Mouse (Mus musculus): ENCODE data around the gene Timp3. TPM values are rescaled to one million over a fixed set of nuclear protein-coding genes. Genes with fewer than 3 reads are reported as not detected.

Timp3 gene
- 10 to 100 TPM; 55.3 to 63.8 TPM for total RNA-seq (2021)

DNA sequence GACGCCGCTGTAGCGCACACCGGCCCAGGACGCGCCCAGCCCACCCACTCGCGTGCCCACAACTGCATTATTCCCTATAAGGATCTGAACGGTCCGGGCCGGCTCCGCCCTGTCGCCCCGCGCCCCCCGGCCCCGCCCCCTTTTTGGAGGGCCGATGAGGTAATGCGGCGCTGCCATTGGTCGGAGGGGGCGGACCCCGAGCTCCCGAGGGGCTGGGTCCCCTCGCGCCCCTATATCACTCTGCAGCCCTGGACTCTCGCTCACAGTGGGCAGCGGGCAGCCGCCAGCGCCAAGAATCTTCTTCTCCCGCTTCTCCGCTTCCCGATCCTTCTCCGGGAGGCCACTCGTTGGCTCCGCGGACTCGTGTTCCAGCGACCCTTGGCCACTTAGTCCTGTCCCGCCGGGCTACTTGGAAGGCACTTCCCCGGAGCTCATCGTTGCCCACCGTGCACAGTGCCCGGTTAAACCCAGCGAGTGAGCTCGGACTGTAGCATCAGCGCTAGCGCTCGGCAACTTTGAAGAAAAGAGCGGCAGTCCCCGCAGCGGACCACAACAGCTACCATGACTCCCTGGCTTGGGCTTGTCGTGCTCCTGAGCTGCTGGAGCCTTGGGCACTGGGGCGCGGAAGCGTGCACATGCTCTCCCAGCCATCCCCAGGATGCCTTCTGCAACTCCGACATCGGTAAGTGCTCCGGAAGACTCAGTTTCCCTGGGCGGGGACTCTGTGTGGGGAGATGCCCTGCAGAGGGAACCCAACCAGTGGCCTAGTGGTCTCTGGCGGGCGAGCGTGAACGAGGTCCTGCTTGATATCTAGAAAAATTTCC lies at the start of gene Timp3:
Timp3 (plus strand) TSS at position 80 of the 824 bp plus-strand sequence.
- peak; percentile 25 to 34 for DNase-seq (ENCODE audit: low spot score in 2 of 2)
- intact Hi-C loops (cut with DNase I): no loop called here

DNA sequence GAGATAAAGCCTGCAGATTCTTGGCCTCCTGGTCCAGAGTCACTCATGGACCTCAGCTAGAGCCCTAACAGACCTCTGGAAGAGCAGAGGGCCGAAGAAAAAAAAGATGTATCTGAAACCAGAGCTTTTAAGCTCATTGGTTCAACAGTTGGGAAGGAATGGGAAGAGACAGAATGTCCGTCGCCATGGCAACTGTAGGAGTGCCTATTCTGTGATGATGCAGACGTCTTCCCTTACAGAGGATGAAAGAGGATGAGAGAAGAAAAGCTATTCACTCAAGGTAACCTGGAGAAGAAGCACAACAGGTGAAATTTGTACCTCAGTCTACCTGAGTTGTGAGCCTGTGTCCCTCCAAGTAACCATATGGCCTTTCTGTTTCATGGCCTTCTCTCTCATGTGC lies 44.0 kb upstream of the Timp3 start:
- peak; percentile 62 to 72 for DNase-seq (ENCODE audit: low spot score in 2 of 2)
- intact Hi-C loops (cut with DNase I): no loop called here

DNA sequence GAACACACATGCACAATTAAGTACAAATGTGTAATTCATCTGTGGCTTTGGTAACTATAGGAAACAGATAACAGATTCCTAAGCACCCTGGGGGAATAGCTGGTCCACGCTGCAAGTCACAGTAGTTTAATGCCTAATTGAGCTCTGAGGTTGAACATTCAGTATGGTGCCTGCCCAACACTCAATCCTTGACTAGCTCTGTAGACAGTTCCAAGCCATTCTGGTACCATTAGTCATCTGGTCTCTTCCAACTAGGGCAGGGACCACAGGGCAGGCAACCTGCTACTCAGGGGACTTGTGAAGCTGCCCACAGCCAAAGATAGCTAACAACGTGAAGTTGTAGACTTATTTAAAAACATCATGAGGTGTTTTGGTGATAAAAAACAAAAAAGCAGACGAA lies 43.1 kb upstream of the Timp3 start:
- no peak for DNase-seq (ENCODE audit: low spot score in 2 of 2)
- intact Hi-C loops (cut with DNase I): no loop called here

DNA sequence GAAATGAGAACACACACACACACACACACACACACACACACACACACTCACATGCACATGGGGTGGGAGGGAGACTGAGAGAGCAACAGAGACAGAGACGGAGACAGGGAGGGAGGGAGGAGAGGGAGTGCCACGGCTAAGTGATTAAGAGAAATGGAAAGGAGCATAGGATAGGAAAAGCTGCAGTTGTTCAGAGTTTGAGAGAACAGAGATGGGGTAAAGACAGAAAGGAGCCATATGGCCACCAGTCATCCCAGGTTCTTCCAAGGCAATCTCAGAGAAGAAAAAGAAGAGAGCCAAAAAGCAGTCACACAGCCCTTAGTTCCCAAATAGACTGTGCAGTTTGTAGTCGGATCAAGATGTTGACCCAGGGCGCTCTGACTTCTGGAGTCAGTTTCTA lies 42.1 kb upstream of the Timp3 start:
- DNase-seq (ENCODE audit: low spot score in 2 of 2): peak in 1 of 2 experiments; percentile 19
- intact Hi-C loops (cut with DNase I): no loop called here

DNA sequence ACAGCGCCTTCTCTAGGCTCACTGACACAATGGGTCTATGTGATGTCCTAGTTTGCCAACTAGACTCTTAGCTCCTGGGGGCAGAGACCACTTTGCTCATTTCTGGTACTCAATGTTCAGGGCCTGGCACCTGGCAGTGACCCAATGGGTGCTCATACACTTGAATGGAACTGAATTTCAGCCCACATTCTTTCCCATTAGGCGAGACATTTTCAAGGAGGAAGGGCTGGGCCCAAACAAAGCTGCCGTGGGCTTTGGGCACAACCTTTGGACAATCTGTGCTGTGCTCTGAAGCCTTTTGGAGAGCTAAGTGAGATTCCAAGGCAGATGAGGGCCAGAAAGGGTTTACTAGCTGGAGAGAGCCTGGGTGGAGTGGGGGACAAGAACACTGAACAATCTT lies 41.2 kb upstream of the Timp3 start:
- intact Hi-C loops (cut with DNase I): no loop called here
- no peak for DNase-seq (ENCODE audit: low spot score in 2 of 2)

DNA sequence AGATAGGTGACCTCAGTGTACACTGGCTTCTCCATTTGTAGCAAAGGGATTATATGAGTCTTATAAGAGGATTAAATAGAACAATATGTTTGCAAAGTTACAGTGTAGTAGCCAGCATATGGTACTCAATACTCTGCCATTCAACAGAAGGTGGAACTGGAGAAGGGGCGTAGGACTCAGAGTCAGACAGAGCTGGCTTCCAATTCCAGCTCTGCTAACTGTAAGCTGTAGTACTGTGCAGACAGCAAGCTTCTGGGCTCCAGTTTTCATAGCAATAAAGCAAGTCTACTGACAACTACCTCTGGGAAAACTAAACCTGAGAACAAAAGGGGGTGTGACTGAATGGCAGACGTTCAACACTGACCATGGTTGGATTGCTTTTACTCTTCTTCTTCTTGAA lies 38.4 kb upstream of the Timp3 start:
- no peak for DNase-seq (ENCODE audit: low spot score in 2 of 2)
- intact Hi-C loops (cut with DNase I): no loop called here

DNA sequence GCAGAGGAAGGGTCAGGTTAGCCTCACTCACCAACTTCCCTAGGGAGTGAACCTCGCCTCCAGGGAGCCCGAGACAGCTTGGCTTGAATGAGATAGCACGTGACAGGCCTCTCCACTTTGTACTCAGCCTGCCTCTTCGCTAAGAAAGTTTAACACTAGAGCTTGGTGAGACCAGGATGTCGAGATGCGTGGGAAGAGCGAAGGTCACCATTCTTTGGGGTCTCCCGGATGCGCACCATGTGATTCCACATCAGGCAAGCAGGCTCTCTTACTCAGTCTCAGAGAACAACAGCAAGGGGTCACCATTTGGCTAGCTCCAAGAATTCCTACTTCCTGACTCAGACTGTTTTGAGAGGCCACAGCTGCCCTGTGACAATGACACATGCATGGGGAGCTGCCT lies 35.6 kb upstream of the Timp3 start:
- DNase-seq (ENCODE audit: low spot score in 2 of 2): no peak
- intact Hi-C loops (cut with DNase I): no loop called here

DNA sequence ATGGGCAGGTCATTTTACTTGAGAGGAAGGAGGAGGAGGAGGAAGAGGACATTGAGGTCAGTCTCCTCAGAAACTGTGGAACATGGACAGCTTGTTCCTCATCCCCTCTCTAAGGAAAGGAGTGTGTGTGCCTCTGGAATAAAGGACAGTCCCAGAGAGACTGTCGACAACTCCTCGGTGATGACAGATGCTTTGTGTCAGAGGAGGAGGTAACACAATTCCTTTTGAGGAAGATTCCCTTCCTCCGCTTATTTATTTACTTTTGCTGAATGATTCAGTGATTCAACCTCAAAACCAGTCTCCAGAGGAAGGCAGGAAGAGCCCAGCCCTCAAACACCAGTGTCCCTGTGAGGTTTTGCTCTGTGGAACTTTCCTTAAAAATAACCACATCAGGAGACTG lies 29.9 kb upstream of the Timp3 start:
- intact Hi-C loops (cut with DNase I): no loop called here
- DNase-seq (ENCODE audit: low spot score in 2 of 2): no peak

DNA sequence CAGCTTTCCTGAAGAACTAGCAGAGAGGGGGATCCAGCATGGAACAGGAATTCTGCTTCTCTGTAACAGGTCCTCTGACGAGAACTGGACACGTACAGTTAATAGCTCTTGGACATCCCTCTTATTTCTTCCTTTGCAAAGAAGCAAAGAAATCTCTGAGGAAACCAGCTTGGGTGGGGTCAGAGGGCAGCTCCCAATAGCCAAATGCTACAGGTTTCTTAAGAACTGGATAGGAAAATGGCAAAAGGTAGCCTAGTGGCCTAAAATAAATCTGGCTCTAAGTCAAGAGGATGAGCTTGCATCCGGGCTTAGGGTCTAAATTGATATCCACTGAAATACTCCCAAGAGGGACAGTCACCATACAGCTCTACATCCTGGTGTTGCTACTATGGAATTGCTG lies 27.3 kb upstream of the Timp3 start:
- DNase-seq (ENCODE audit: low spot score in 2 of 2): no peak
- intact Hi-C loops (cut with DNase I): no loop called here

DNA sequence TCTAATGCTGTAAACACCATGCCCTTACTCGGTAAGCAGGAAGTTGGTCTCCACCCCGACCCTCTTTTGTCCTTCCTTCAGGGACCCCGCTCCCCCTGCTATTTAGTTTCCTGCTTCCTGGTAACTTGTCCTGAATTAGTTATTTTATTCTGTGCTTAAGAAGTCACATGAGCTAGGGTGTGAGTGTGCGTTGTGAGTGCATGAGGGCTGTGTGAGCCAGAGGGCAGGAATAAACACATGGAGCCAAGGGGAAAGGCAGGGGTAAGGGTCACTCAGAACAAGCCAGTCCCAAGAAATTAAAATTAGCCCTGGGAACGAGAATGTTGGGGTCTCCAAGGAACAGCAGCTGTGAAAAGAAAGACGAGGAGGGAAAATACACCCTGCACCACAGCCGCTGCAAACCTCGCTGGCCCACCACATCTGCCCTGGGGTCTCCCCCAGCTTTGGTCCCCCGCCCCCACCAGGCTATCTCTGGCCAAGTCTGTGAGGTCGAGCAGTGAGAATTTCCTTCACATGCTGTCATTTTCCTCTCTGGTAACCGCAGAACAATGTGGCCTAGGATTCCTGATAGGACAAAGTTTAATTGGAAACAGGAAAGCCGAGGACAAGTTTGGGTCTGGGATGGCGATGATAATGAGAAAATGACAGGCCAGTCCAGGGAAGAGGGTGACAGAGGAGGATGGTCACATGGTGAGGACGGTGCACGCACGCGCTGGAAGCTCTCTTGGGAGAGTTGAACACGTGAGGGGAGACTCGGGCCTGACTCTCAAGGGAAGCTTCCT lies 26.6 kb upstream of the Timp3 start:
- intact Hi-C loops (cut with DNase I): no loop called here
- DNase-seq (ENCODE audit: low spot score in 2 of 2): no peak

DNA sequence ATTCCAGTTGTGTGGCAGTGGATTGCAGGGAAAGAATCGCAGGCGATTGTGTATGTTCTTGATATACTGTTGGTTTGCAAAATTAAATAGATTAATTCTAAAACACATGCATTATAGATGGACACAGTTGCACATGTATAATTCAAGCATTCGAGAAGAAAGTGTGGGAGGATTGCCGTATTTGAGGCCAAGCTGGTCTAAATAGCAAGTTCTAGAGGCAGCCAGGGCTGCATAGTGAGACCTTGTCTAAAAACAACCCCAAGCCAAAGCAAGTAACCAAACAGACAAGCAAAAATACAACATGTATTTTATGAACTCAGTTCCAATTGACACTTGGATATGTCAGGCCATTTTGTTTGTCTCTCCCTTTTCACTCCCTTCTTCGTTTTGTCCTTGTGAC lies 24.6 kb upstream of the Timp3 start:
- intact Hi-C loops (cut with DNase I): no loop called here
- DNase-seq (ENCODE audit: low spot score in 2 of 2): peak in 1 of 2 experiments; percentile 26

DNA sequence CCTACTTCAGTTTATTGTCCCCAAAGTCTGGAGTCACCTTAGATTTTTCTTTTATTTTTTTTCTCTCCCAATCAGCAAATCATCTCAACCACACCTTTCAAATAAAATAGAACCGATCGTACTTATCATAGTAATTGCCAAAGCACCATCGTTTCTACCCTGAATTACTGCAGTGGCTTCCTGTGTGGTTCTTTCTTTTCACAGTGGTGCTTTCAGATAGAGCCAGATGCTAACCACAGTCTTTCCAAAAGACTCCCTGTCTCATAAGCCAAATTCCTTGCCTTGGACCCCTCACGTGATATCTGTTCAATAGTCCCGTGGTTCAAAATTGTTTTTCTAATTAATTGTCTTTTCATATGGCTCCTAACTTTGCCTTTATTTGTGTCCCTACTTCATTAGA lies 22.8 kb upstream of the Timp3 start:
- intact Hi-C loops (cut with DNase I): no loop called here
- no peak for DNase-seq (ENCODE audit: low spot score in 2 of 2)

DNA sequence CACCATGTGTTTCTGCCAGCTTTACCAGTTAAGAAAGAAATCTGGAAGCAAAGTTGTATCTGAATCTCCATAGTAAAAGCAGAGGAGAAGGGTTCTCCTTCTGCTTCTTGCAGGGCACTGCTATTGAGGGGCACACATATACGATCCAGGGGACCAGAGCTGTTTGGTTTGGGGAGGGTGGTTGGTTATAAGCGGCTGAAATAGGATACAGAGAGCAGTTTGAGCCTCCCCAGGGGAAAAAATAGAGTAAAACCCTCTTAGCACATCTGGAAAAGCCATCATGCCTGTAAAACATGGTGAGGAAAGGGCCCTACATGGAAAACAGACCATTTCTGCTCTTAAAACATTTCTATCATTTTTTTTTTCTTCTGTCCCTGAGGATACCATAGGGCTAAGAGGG lies 21.7 kb upstream of the Timp3 start:
- DNase-seq (ENCODE audit: low spot score in 2 of 2): no peak
- intact Hi-C loops (cut with DNase I): no loop called here

DNA sequence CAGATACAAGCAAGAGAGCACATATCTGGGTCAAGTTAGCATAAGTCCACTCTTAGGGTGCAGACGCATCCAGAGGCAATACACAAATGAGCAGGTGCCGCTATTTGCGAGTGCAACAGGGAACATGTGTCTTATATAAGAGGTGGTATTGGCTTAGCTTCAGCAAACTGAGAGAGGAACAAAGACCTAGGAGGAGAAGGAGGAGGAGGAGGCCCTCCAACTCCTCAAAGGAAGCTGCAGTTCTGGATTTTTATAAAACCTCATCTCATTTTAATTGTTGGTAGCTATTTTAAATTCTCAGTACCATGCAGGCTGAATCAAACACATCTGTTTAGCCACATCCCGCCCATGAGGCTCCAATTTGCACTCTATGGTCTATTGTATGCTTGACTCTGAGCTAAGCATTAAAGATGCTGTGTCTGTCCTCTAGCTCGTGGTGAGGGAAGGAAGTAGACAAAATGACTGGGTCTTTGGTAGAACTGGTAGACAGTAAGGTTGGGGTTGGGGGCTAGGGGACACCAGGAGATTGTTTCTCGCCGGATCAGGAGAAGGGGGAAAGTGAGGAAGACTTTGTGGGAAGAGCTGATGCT lies 20.5 kb upstream of the Timp3 start:
- intact Hi-C loops (cut with DNase I): no loop called here
- DNase-seq (ENCODE audit: low spot score in 2 of 2): peak; percentile 28 to 54

DNA sequence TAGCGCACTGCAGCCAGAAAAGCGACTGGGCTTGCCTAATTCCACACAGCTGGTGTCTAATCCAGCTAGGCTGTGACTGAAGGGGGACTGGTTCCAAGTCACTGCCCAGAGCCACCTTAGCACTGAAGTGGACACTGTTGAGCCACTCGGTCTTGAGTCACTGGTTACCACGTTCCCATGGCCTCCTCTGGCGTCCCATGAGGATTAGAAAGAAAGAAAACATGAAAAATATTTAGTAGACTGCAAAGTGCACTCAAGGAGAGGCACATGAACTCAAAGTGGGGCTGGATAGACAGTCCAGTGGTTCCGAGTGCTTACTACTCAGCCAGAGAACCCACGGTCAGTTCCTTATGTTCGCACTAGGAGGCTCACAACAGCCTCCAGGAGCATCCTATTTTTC lies 18.9 kb upstream of the Timp3 start:
- DNase-seq (ENCODE audit: low spot score in 2 of 2): no peak
- intact Hi-C loops (cut with DNase I): no loop called here

DNA sequence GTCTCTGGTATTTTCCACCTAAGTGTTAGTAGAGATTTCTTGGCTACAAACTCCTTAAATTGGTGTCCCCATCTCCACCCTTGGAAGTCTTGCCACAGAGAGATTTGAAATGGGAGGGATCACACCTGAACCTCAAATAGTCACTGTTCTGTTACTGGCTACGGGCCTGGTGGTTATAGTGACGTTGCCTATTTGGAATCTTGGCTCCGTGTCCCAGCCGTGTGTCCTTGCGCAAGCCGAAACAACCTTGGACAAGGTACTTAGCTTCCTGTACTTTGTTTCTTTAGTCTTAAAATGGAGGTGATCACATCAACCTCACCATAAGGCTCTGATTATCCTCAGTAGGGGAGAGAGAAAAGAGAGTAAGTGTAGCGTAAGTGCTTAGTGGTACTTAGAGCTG lies 13.7 kb upstream of the Timp3 start:
- intact Hi-C loops (cut with DNase I): no loop called here
- DNase-seq (ENCODE audit: low spot score in 2 of 2): no peak

DNA sequence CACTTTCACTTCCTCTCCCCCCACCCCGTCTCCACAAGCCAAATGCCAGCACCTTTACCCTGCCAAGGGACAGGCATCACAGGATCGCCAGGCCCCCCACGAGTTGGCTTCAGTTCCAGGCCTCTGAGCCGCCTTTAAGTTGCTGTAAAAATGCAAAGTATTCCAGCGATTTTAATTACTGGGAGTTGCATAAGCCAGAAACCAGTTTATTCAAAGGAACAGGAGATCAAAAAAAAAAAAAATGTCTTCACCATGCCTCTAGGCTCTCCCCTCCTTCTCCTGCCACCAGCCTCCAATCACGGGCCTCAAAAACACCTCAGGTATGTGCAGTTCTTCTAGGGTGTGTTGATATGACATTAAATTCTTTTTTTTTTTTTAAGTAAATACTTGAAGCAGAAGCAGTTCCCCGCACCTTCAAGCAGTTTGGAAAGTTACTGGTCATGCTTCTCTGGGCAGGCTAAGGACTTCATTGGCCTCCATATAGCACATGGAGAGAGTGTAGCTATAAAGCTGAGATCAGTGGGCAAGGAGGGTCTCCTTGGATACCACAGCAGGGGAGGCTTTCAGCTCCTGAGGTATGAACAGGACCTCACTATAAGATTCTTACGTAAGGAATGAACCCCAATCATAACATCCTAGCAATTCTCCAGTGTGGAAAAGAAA lies 9.9 kb upstream of the Timp3 start:
- intact Hi-C loops (cut with DNase I): no loop called here
- no peak for DNase-seq (ENCODE audit: low spot score in 2 of 2)

DNA sequence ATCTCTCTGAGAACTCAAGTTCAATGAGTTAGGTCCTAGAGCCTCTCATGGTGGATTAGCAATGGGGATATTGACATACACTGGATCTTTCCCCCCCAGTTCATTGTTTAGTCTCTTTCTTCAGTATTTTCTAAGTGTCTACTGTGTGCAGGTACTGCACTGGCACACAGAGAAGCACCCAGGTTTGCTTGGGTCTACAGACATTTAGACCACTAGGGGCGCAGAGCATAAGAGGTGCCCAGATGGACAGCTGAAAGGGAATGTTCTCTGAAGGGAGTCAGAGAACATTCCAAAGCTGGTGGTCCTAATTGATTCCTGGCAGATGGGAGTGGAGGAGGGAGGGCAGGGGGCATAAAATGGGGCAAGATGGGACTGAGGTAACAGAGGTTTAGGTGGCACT lies 6.3 kb upstream of the Timp3 start:
- intact Hi-C loops (cut with DNase I): no loop called here
- no peak for DNase-seq (ENCODE audit: low spot score in 2 of 2)

DNA sequence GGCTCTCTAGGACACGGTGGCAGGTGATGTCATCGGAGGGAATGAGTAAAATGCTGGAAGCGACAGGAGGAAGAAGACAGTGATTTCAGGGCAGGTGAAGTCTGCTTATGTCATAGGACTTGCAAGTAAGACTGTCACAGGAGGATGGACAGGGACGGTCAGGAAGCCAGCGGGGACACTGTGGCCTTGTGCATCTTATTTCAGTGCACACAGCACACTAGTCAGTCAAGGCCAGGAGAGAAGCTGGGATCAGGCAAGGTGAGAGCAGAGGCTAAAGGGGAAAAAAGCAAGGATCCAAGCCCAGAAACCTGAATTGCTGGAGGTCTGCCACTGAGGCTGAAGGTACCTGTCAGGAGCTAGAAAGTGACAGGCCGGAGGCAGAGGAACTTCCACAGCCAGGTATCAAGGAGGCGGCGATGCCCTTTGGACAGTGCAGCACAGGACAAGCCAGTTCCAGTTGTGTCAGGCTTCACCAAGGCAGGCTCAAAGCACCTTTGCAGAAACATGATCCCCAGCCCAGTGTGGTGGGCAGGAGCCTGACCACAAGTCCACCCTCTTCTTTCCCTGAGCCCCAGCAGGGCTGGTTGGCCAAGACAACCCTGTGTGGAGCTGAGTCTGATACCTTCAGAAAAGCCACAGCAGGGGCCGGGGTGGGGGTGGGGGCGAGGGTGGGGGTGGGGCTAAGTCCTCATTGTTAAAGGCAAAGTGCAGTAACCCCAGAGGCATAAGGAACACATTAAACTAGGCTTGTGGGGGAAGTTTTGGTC lies 5.4 kb upstream of the Timp3 start:
- no peak for DNase-seq (ENCODE audit: low spot score in 2 of 2)
- intact Hi-C loops (cut with DNase I): loop anchor here (5.0 kb wide), 1 partner anchor 272 kb away; the partner anchor contains the start of gene Fbxo7

Measured in left cerebral cortex, postnatal 25 days (tissue).